Mouse (Mus musculus): ENCODE results near the gene Fam171a2. TPM values are rescaled to one million over a fixed set of nuclear protein-coding genes. Genes with fewer than 3 reads are reported as not detected.

The Fam171a2 gene
- total RNA-seq (2021), result 100 to 1,000 TPM in 1 of 2 experiments, 10 to 100 TPM in 1; 92.5 to 102 TPM
- long read RNA-seq, experiment 1, partial matches to known transcripts, result 0 of 13 reads
- long read RNA-seq, experiment 1, other reads (novel, unspliced or antisense), result 9 of 13 reads
- long read RNA-seq, experiment 2, transcript Fam171a2-201 (8 exons, 3,118 nt), result major isoform, 10 of 22 reads
- long read RNA-seq, experiment 2, partial matches to known transcripts, result 0 of 22 reads
- long read RNA-seq, experiment 2, other reads (novel, unspliced or antisense), result 12 of 22 reads

DNA sequence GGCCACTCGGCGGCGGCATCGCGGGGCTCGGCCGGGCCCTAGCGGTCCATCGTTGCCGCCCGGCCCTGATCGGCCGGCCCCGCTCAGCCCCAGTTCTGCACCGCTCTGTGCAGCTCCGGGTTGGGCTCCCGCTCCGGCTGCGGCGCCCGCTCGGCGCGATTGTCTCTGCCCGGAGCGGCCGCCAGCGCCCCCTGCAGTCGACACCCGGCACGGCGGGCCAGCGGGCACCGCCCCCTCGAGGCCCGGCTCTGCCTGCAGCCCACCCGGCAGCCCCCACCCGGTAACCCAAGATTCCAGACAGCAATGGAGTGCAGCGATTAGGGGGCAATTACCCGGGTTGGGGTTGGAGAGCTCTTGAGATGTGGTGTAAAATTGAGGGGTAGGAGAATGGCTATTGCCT lies at the start of gene Fam171a2:
Gene Fam171a2, minus strand, starts transcription at position 186 of the 400 bp plus-strand sequence.
- Histone ChIP-seq H3K27ac (peak within 1 kb of the TSS; percentile 97), H3K4me3 (peak within 1 kb of the TSS; percentile 85)
- peak; percentile 89 for TF ChIP-seq CTCF (conservative IDR thresholded peaks at IDR 0.05)
- peak in 1 of 2 experiments; percentile 92 for DNase-seq (ENCODE audit: low spot score in 2 of 2)

DNA sequence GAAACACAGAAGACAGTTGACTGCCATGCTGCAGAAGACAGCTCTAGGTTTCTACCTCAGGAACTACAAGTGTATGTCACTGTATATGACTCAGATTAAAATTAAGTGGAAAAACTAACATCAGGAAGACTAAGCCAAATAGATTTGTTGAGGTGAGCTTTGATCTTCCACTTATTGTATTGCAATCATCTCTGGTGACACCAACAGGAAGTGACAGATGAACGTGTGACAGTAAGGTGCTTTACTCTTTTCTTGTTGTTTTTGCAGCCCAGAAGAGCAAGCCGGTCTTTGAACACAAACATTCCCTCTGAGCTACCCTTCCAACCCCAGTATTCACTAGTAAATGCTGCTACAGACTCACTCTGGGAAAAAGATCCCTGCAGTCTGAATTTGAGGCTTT lies 49.2 kb upstream of the Fam171a2 start:
- Histone ChIP-seq H3K27ac (no peak overlapping the region), H3K4me3 (no peak overlapping the region)
- no peak for TF ChIP-seq CTCF (conservative IDR thresholded peaks at IDR 0.05)
- no peak for DNase-seq (ENCODE audit: low spot score in 2 of 2)

DNA sequence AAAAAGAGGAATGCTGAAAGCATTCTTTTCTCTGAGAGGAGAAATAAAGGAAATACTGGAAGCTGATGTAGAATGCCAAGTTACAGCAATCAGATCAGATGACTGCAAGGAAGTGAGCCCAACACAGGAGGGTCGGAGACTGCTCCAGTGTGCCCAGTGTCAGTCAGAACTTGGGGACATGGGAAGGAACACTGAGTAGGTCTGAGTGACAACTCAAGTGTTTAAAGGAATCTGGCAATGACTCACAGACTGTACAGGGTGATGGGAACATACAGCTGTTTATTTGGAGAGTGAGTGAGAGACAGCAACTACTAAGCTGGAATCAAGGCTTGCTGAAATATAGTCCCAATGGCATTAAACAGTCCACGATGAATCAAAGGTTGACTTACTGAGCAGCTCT lies 48.7 kb upstream of the Fam171a2 start:
- no peak overlapping the region for H3K4me3 ChIP-seq
- no peak for TF ChIP-seq CTCF (conservative IDR thresholded peaks at IDR 0.05)
- DNase-seq (ENCODE audit: low spot score in 2 of 2), result no peak
- H3K27ac ChIP-seq, result no peak overlapping the region

DNA sequence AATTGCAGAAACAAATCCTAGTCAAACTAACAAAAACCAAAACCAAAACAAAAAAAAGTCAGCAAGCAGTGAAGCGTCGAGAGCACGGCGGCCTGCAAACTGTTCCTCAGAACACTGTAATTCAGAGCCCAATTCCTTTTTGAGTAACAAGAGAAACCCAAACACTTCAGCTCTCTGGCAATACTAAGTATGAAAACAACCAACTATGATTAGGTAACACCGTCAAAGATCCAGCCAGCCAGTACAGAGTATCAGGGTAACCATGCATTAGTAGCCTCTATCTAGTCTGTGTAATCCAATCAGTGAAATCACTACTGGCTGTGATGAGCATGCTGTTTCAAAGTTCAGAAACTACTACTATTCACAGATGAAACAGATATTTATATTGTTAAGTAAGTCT lies 48.3 kb upstream of the Fam171a2 start:
- TF ChIP-seq CTCF (conservative IDR thresholded peaks at IDR 0.05), result no peak
- Histone ChIP-seq H3K27ac (no peak overlapping the region), H3K4me3 (no peak overlapping the region)
- DNase-seq (ENCODE audit: low spot score in 2 of 2), result no peak

DNA sequence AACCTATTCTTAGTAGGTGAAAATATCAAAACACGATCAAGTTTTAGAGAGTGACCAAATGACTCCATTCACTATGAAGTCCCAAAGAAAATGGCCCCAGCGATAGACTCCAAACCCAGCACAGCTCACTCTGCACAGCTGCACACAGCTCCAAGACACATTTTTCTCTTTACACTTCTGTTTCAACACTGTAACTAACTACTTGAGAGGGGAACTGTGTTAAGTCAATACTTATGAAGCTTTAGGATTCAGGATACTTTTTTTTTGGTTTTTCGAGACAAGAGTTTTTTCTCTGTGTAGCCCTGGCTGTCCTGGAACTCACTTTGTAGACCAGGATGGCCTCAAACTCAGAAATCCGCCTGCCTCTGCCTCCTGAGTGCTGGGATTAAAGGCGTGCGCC lies 47.6 kb upstream of the Fam171a2 start:
- DNase-seq (ENCODE audit: low spot score in 2 of 2), result no peak
- TF ChIP-seq CTCF (conservative IDR thresholded peaks at IDR 0.05), result no peak
- no peak overlapping the region for H3K27ac ChIP-seq
- H3K4me3 ChIP-seq, result no peak overlapping the region

DNA sequence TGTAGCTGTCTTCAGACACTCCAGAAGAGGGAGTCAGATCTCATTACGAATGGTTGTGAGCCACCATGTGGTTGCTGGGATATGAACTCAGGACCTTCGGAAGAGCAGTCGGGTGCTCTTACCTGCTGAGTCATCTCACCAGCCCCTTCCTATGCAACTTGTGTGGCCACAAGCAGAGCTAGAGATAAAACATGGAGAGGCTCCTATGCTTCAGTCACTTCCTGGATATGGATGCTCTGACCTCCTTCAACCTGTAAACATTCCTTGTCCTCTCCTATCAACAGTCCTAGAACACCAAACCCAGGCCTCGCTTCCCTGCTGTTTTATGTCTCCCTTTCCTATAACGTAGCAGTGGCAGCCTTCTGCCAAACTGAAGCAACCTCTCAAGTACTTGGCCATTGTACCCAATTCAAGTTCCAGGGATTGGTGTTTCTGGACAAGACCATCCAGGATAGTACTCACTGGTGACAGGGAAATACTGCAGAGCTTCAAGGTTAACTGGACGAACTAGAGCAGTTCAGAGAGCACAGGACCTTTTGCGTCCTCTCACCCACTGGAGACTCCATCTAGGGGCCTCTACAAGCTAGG lies 46.7 kb upstream of the Fam171a2 start:
- no peak for DNase-seq (ENCODE audit: low spot score in 2 of 2)
- Histone ChIP-seq H3K27ac (no peak overlapping the region), H3K4me3 (no peak overlapping the region)
- no peak for TF ChIP-seq CTCF (conservative IDR thresholded peaks at IDR 0.05)

DNA sequence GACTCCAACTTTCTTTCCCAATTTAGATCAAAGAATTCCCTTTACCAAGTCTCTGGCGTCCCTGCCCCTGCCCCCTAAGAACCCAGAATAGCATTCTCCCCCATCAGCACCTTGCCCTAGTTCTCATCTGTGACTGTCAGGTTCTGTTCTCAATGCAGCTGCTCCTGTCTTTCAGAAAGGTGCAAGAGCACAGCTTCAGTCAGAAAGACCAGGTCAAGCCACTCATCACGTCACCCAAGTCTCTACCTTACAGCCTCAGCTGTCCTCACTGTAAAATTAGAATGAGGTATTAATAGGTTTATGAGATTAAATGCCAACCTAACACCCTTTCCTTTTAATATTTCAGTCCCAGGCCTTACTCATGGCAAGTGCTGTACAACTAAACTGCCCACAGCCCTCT lies 45.8 kb upstream of the Fam171a2 start:
- no peak for DNase-seq (ENCODE audit: low spot score in 2 of 2)
- no peak overlapping the region for H3K4me3 ChIP-seq
- H3K27ac ChIP-seq, result no peak overlapping the region
- TF ChIP-seq CTCF (conservative IDR thresholded peaks at IDR 0.05), result no peak

DNA sequence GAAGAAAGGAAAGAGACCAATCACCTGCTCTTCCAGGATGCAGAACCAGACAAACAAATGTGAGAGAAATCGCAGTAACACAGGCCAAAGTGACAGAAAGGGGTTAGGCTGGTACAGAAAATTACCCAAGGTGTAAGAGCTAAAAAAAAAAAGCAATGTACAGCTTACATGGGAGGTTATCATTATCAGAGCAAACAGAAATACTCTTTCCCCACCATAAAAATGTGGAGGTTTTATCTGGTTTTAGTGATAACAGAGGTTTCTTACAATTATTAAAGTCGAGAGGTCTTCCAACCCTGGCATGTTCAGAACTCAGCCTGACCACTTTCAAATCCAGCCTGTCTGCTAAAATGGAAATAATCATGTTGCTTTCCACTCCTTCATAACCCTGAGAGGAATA lies 40.4 kb upstream of the Fam171a2 start:
- no peak for TF ChIP-seq CTCF (conservative IDR thresholded peaks at IDR 0.05)
- Histone ChIP-seq H3K4me3 (no peak overlapping the region), H3K27ac (peak overlapping the region; percentile 15; the same call in 1 of the 2 replicates)
- DNase-seq (ENCODE audit: low spot score in 2 of 2), result no peak

DNA sequence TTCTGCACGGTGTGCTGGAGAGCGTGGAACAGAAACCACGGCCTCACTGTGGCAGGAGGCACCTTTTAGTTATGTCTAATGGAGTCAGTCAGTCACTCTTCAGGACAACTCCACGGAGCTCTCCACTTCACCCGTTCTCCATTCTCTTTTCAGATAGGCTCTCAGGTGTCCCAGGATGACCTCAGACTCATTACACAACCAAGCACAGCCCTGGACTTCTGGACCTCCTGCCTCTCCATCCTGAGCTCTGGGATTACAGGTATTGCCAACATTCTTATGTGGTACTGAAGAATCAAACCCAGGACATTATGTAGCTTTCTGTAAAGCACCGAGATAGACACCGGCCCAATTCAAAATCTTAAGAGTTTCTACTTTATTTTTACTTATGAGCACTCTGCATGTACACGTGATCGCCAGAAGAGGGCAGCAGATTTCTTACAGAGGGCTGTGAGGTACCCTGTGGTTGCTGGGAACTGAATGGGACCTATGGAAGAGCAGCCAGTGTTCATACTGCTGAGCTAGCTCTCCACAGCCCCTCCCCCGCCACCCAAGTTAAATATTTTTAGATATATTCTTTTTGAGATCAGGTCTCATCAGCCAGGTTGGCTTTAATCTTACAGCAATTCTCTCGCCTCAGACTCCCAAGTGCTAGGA lies 39.4 kb upstream of the Fam171a2 start:
- peak; percentile 49 to 55 for DNase-seq (ENCODE audit: low spot score in 2 of 2)
- TF ChIP-seq CTCF (conservative IDR thresholded peaks at IDR 0.05), result peak; percentile 92
- H3K4me3 ChIP-seq, result no peak overlapping the region
- no peak overlapping the region for H3K27ac ChIP-seq

DNA sequence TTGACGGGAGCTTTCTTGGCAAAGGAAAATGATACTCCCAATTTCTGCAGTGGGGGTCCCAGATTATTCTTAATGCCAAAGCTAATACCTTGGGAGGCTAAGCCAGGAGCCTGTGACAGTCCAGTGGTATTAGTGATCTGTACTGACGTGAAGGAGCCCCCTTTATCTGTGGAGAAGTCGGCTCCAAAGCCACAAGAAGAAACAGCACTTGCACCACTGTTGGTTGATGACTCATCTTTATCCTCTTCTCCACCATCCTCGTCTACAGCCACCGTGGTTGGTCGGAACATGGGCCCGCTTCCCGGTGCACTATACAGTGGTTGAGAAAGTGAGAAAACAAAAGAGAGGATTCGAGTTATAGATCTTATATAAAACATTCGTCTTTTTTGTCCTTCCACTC lies 34.3 kb upstream of the Fam171a2 start:
- Histone ChIP-seq H3K27ac (no peak overlapping the region), H3K4me3 (no peak overlapping the region)
- no peak for DNase-seq (ENCODE audit: low spot score in 2 of 2)
- no peak for TF ChIP-seq CTCF (conservative IDR thresholded peaks at IDR 0.05)

DNA sequence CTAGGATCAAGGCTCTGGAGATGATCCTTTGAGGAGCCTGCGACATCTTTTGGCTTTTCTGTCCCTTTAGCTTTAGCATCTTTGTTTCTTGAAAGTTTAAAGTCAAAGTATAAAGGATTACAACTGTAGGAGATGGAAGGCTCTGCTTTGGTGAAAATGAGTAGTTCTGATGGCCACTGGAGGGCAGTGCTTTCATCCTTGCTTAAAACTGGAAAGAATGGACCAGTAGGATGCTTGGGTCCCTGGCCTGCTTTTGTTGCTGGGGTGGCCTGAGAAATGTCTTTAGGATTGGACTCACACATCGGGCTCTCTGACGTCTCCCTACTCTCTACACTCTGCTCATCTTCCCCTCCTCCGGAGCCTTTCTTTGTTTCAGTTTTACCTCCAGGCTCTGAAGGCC lies 33.4 kb upstream of the Fam171a2 start:
- Histone ChIP-seq H3K4me3 (no peak overlapping the region), H3K27ac (no peak overlapping the region)
- DNase-seq (ENCODE audit: low spot score in 2 of 2), result no peak
- TF ChIP-seq CTCF (conservative IDR thresholded peaks at IDR 0.05), result peak; percentile 73

DNA sequence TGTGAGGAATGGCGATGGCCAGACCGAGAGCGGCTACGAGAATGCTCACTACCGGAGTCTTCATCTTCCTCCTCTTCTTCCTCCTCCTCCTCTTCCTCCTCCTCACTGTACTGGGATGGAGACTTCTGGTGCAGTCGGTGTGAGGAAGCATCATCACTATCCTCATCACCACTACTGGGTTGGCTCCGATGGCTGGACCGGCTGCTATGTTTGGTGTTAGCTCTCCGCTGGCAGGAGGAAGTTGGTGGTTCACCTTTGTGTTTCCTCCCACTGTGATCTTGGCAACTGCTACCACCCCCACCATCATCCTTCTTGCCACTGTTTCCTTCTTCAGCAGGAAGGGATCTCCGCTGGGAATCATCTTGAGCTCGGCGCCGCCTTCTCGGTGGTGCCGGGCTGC lies 32.6 kb upstream of the Fam171a2 start:
- TF ChIP-seq CTCF (conservative IDR thresholded peaks at IDR 0.05), result no peak
- DNase-seq (ENCODE audit: low spot score in 2 of 2), result no peak
- Histone ChIP-seq H3K4me3 (no peak overlapping the region), H3K27ac (no peak overlapping the region)

DNA sequence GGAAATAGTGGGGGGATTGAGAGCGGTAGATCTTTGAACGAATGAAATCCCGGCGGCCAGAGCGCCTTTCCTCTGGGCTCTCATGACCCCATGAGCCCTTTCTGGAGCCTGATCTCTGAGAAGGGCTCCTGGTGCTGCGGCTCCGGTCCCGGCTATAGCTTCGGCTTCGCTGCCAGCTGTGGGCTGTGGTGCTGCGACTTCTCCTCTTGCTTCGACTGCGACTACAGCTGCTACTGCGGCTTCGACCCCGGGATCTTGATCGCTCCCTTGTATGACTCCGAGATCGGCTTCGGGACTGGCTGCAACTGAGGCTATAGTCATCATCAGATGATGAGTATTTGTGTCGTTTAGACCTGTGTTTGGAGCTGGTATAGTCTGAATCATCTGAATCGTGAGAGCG lies 32.1 kb upstream of the Fam171a2 start:
- DNase-seq (ENCODE audit: low spot score in 2 of 2), result no peak
- H3K4me3 ChIP-seq, result no peak overlapping the region
- TF ChIP-seq CTCF (conservative IDR thresholded peaks at IDR 0.05), result no peak
- H3K27ac ChIP-seq, result no peak overlapping the region

DNA sequence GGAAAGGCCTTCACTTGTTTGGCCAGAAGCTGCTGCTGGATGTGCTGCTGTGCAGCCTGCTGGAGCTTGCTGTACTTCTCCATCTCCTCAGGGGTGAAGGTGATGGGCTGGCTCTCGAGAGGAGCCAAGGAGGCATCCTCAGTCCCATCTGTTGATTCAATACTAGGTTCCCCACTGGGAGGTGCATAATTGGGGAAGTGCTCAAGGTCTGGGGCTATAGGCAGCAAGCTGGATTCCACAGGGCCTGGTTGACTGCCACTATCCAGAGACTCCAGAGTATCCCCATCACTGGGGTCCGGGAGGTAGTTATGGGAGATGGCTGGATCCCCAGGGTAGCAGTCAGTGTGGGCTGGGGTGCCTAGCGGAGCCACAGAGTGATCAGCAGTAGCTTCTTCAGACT lies 31.2 kb upstream of the Fam171a2 start:
- no peak overlapping the region for H3K27ac ChIP-seq
- DNase-seq (ENCODE audit: low spot score in 2 of 2), result no peak
- no peak for TF ChIP-seq CTCF (conservative IDR thresholded peaks at IDR 0.05)
- H3K4me3 ChIP-seq, result no peak overlapping the region
